In genomic region chr5:107157384-107157783, GRCm38 (mm10) we compare ENCODE assay signal across 12 mouse cellular contexts.
A peak's percentile ranks its signal among the peaks of the same experiment; 100 is the strongest.
DNase-seq lines count a peak whose midpoint lies in the region; ATAC-seq and TF ChIP-seq lines count a peak whose summit lies in the region.
"Had no signal": no experiment of that assay in that cellular context is flagged by ENCODE, and none has a peak within 500 bp of the region (broad histone marks: within the 10 kb centered on the region; RNA-seq: fewer than 3 reads in every experiment).

No protein-coding gene starts in this region.

- no peaks in the 10 kb centered on the region for H3K9me3 ChIP-seq in forebrain, embryonic 10.5 days
- H3K9me3 ChIP-seq in forebrain, embryonic 12.5 days: no peaks in the 10 kb centered on the region
- no peaks in the 10 kb centered on the region for H3K9me3 ChIP-seq in kidney, embryonic 16.5 days (ENCODE audit: low read length)
- H3K9me3 ChIP-seq: liver, embryonic 15.5 days had no signal

- intact Hi-C loops in left cerebral cortex, adult 2 months (cut with DNase I): no loop called here
- intact Hi-C loops in left cerebral cortex, postnatal 25 days (cut with DNase I): no loop called here

- H3K4me2 ChIP-seq in forebrain, embryonic 12.5 days: no peak overlapping the region
- H3K4me2 ChIP-seq in kidney, embryonic 16.5 days (replicated peaks; ENCODE audit: low read depth, low read length): no peak overlapping the region
- H3K4me2 ChIP-seq: liver, embryonic 15.5 days had no signal

- no peaks in the 10 kb centered on the region for H3K36me3 ChIP-seq in forebrain, embryonic 10.5 days (replicated peaks)
- H3K36me3 ChIP-seq in forebrain, embryonic 12.5 days (replicated peaks): no peaks in the 10 kb centered on the region
- H3K36me3 ChIP-seq in kidney, embryonic 16.5 days (ENCODE audit: insufficient read depth, low read length): no peaks in the 10 kb centered on the region
- H3K36me3 ChIP-seq: liver, embryonic 15.5 days had no signal

- H3K4me1 ChIP-seq in forebrain, embryonic 10.5 days: peaks cover 23% of the 10 kb centered on the region
- peaks cover 13% of the 10 kb centered on the region for H3K4me1 ChIP-seq in forebrain, embryonic 12.5 days
- peaks cover 34% of the 10 kb centered on the region for H3K4me1 ChIP-seq in kidney, embryonic 16.5 days (ENCODE audit: insufficient read depth, low read length)
- H3K4me1 ChIP-seq: liver, embryonic 15.5 days had no signal

- no peak for ATAC-seq in forebrain, embryonic 12.5 days (ENCODE audit: low FRiP score)
- peak; percentile 84 for ATAC-seq in kidney, embryonic 16.5 days (ENCODE audit: low FRiP score, low TSS enrichment)
- ATAC-seq: hindbrain, postnatal 0 days had no signal

- WGBS in forebrain, embryonic 10.5 days: 50% methylated on average over 9 of the region's 9 CpGs
- WGBS in forebrain, embryonic 12.5 days: 56% methylated on average over 9 of the region's 9 CpGs
- WGBS in kidney, embryonic 16.5 days: 26% methylated on average over 9 of the region's 9 CpGs

- no peak overlapping the region for H3K9ac ChIP-seq in forebrain, embryonic 12.5 days
- no peak overlapping the region; the same call in 1 of the 2 replicates for H3K9ac ChIP-seq in kidney, embryonic 16.5 days (replicated peaks; ENCODE audit: low read length)
- H3K9ac ChIP-seq: liver, embryonic 15.5 days had no signal

- no peak overlapping the region for H3K4me3 ChIP-seq in forebrain, embryonic 10.5 days
- no peak overlapping the region for H3K4me3 ChIP-seq in forebrain, embryonic 12.5 days (replicated peaks)
- no peak overlapping the region for H3K4me3 ChIP-seq in kidney, embryonic 16.5 days (ENCODE audit: low read length)
- H3K4me3 ChIP-seq in left cerebral cortex, adult 2 months: no peak overlapping the region
- H3K4me3 ChIP-seq: erythroblast, embryonic 14.5 days; liver, embryonic 15.5 days had no signal

- DNase-seq in forebrain, embryonic 10.5 days (ENCODE audit: extremely low spot score, low spot score): no peak
- peak; percentile 64 for DNase-seq in 3134 (ENCODE audit: extremely low read depth, insufficient read length, low spot score)
- peak; percentile 54 for DNase-seq in embryo, embryonic 11 days
- no peak for DNase-seq in left cerebral cortex, adult 2 months (ENCODE audit: extremely low spot score in 1 of 2, low spot score in 2 of 2)
- DNase-seq in left cerebral cortex, postnatal 25 days (ENCODE audit: low spot score in 2 of 2): no peak
- no peak for DNase-seq in frontal cortex, postnatal 25 days (ENCODE audit: low spot score in 2 of 2)
- DNase-seq: B cell, adult 2 months had no signal

- H3K27me3 ChIP-seq in forebrain, embryonic 10.5 days (ENCODE audit: poor library complexity, severe bottlenecking): no peaks in the 10 kb centered on the region
- peaks cover 19% of the 10 kb centered on the region; the same call in 1 of the 2 replicates for H3K27me3 ChIP-seq in forebrain, embryonic 12.5 days
- H3K27me3 ChIP-seq in kidney, embryonic 16.5 days (ENCODE audit: insufficient read depth, low read length): no peaks in the 10 kb centered on the region
- H3K27me3 ChIP-seq: liver, embryonic 15.5 days had no signal

- no peak for TF ChIP-seq CTCF in left cerebral cortex, adult 2 months (IDR thresholded peaks at IDR 0.05)

- H3K27ac ChIP-seq in forebrain, embryonic 10.5 days: 0 out of 2 replicates have a peak overlapping the region, but pooled peaks have one; percentile 11
- no peak overlapping the region for H3K27ac ChIP-seq in forebrain, embryonic 12.5 days
- peak overlapping the region; percentile 49 for H3K27ac ChIP-seq in kidney, embryonic 16.5 days (ENCODE audit: low read length)
- H3K27ac ChIP-seq in left cerebral cortex, adult 2 months: no peak overlapping the region
- H3K27ac ChIP-seq: hindbrain, postnatal 0 days; liver, embryonic 15.5 days had no signal

Comparison
In these comparisons a context has a peak if more than half of its experiments do, and no peak if none do; other contexts are left out.
1. H3K27ac ChIP-seq: peak in forebrain, embryonic 10.5 days (single experiment) and kidney, embryonic 16.5 days (single experiment); none in forebrain, embryonic 12.5 days (single experiment) and left cerebral cortex, adult 2 months (single experiment).
2. DNase-seq: peak in 3134 (single experiment) and embryo, embryonic 11 days (single experiment); none in forebrain, embryonic 10.5 days (single experiment), left cerebral cortex, adult 2 months (0 of 2), left cerebral cortex, postnatal 25 days (0 of 2) and frontal cortex, postnatal 25 days (0 of 2).